Mouse (Mus musculus) hindbrain, embryonic 16.5 days (tissue): ENCODE results near the gene Fezf1. TPM values are rescaled to one million over a fixed set of nuclear protein-coding genes. Genes with fewer than 3 reads are reported as not detected.

Experiments used
- ATAC-seq: fragments of 200-750 bp; cut with Nextera tagmentation; 2 replicates; pipeline ENCODE4 v1.8.0; 2017; ENCODE audit warnings: moderate TSS enrichment, moderate library complexity
- H3K27ac ChIP-seq: fragments of 300-500 bp; sonication (generic); 2 replicates; pipeline ENCODE4 v1.5.1; 2014; ENCODE audit warnings: low read depth, mild to moderate bottlenecking, control low read depth, low read length, moderate library complexity
- H3K27me3 ChIP-seq: fragments of 300-500 bp; sonication (generic); replicated peaks from 2 replicates; pipeline ENCODE4 v1.6.1; 2014; ENCODE audit warnings: low read length; ENCODE audit not compliant: control insufficient read depth, insufficient read depth
- H3K36me3 ChIP-seq: fragments of 300-500 bp; sonication (generic); 2 replicates; pipeline ENCODE4 v1.6.1; 2014; ENCODE audit warnings: mild to moderate bottlenecking, low read length, moderate library complexity, mixed read lengths; ENCODE audit not compliant: control insufficient read depth, insufficient read depth
- H3K4me1 ChIP-seq: fragments of 300-500 bp; sonication (generic); 2 replicates; pipeline ENCODE4 v1.6.1; 2014; ENCODE audit warnings: low read depth, low read length; ENCODE audit not compliant: control insufficient read depth, insufficient read depth
- H3K4me2 ChIP-seq: fragments of 300-500 bp; sonication (generic); 2 replicates; pipeline ENCODE4 v1.6.1; 2014; ENCODE audit warnings: mild to moderate bottlenecking, low read length, control low read depth, moderate library complexity
- H3K4me3 ChIP-seq: fragments of 300-500 bp; sonication (generic); 2 replicates; pipeline ENCODE4 v1.5.1; 2014; ENCODE audit warnings: mild to moderate bottlenecking, low read length, control low read depth, moderate library complexity
- H3K9ac ChIP-seq: fragments of 300-500 bp; sonication (generic); 2 replicates; pipeline ENCODE4 v1.6.1; 2014; ENCODE audit warnings: low read depth, mild to moderate bottlenecking, control low read depth, low read length, moderate library complexity
- H3K9me3 ChIP-seq: fragments of 300-500 bp; sonication (generic); 2 replicates; pipeline ENCODE4 v1.6.1; 2014; ENCODE audit warnings: mild to moderate bottlenecking, low read length, moderate library complexity; ENCODE audit not compliant: control insufficient read depth
- WGBS: fragments of 180-500 bp; shearing (Covaris S2); extraction: QIAGEN DNeasy Blood & Tissue Kit; methylation state at CpG from one replicate; pipeline ENCODE4 v1.1.7; 2014; 5-methylcytosine and 5-hydroxymethylcytosine counted together
- polyA plus RNA-seq: library from polyadenylated mRNA; unstranded; fragments of >200 nt; fragmentation: Nextera tagmentation; extraction: Ambion mirVana; gene quantifications from 2 replicates; pipeline ENCODE4 v1.2.1, GENCODE M21; 2015

Gene Fezf1
- 0.47 TPM in 1 of 2 replicates, not detected in the other for polyA plus RNA-seq

- no peaks in the 10 kb centered on the region for H3K9me3 ChIP-seq
- H3K27ac ChIP-seq, result no peak within 1 kb of the TSS
- WGBS, result under 1% methylated on average over 31 of the region's 31 CpGs
- no peak for ATAC-seq
- H3K4me1 ChIP-seq, result peaks cover 7% of the 10 kb centered on the region
- peak within 1 kb of the TSS; percentile 60 for H3K4me2 ChIP-seq
- H3K27me3 ChIP-seq, result peaks cover 57% of the 10 kb centered on the region
- no peak within 1 kb of the TSS for H3K9ac ChIP-seq
- H3K4me3 ChIP-seq, result peak within 1 kb of the TSS; percentile 37
- H3K36me3 ChIP-seq, result no peaks in the 10 kb centered on the region
These were observed at the start of gene Fezf1 for GRCm38 (mm10) chr6:23248313-23249052. TSS of gene Fezf1 (minus strand) at chr6:23248362.

- no peak overlapping the region for H3K4me2 ChIP-seq
- 82% methylated on average over 4 of the region's 4 CpGs for WGBS
- ATAC-seq, result 0 out of 2 replicates have a peak, but pooled peaks have one; percentile 42
These were observed 46.5 kb upstream of the Fezf1 start for GRCm38 (mm10) chr6:23294685-23295084.

GRCm38 (mm10) chr6:23288752-23289151, 40.6 kb upstream of the Fezf1 start:
- 93% methylated on average over 4 of the region's 4 CpGs for WGBS
- no peaks in the 10 kb centered on the region for H3K36me3 ChIP-seq
- no peak overlapping the region for H3K9ac ChIP-seq
- H3K27me3 ChIP-seq, result no peaks in the 10 kb centered on the region; the same call in 1 of the 2 replicates
- no peaks in the 10 kb centered on the region for H3K9me3 ChIP-seq
- ATAC-seq, result no peak
- no peaks in the 10 kb centered on the region for H3K4me1 ChIP-seq
- H3K27ac ChIP-seq, result no peak overlapping the region
- no peak overlapping the region for H3K4me3 ChIP-seq
- H3K4me2 ChIP-seq, result no peak overlapping the region

More at GRCm38 (mm10) chr6:23294685-23295084, 46.5 kb upstream of the Fezf1 start:
- Histone ChIP-seq H3K9ac (no peak overlapping the region), H3K4me3 (no peak overlapping the region), H3K36me3 (no peaks in the 10 kb centered on the region), H3K9me3 (no peaks in the 10 kb centered on the region), H3K27ac (no peak overlapping the region), H3K27me3 (no peaks in the 10 kb centered on the region), H3K4me1 (no peaks in the 10 kb centered on the region)

- WGBS, result 48% methylated on average over 9 of the region's 9 CpGs
- Histone ChIP-seq H3K27me3 (peaks cover 16% of the 10 kb centered on the region), H3K4me1 (0 out of 2 replicates have a peak, but pooled peaks cover 3% of the 10 kb centered on the region), H3K36me3 (no peaks in the 10 kb centered on the region), H3K4me3 (no peak overlapping the region), H3K9ac (no peak overlapping the region), H3K27ac (no peak overlapping the region), H3K9me3 (no peaks in the 10 kb centered on the region), H3K4me2 (no peak overlapping the region)
- no peak for ATAC-seq
These were observed 33.3 kb upstream of the Fezf1 start for GRCm38 (mm10) chr6:23281514-23281820.

GRCm38 (mm10) chr6:23280811-23281513, 32.8 kb upstream of the Fezf1 start:
- Histone ChIP-seq H3K27me3 (peaks cover 16% of the 10 kb centered on the region), H3K9me3 (no peaks in the 10 kb centered on the region), H3K36me3 (no peaks in the 10 kb centered on the region), H3K27ac (no peak overlapping the region), H3K4me3 (no peak overlapping the region), H3K9ac (no peak overlapping the region), H3K4me1 (0 out of 2 replicates have a peak, but pooled peaks cover 3% of the 10 kb centered on the region), H3K4me2 (no peak overlapping the region)
- peak; percentile 90 for ATAC-seq
- WGBS, result 15% methylated on average over 15 of the region's 15 CpGs

- Histone ChIP-seq H3K36me3 (no peaks in the 10 kb centered on the region), H3K27me3 (peaks cover 33% of the 10 kb centered on the region), H3K4me3 (no peak overlapping the region), H3K4me1 (no peaks in the 10 kb centered on the region; the same call in 1 of the 2 replicates), H3K4me2 (no peak overlapping the region), H3K27ac (no peak overlapping the region), H3K9ac (no peak overlapping the region), H3K9me3 (no peaks in the 10 kb centered on the region)
- 25% methylated on average over 4 of the region's 4 CpGs for WGBS
- ATAC-seq, result no peak
These were observed 25.3 kb upstream of the Fezf1 start for GRCm38 (mm10) chr6:23273483-23273882.

- no peak for ATAC-seq
- WGBS, result 2% methylated on average over 11 of the region's 11 CpGs
- no peaks in the 10 kb centered on the region for H3K36me3 ChIP-seq
- no peaks in the 10 kb centered on the region; the same call in 1 of the 2 replicates for H3K4me1 ChIP-seq
- no peak overlapping the region for H3K9ac ChIP-seq
- no peak overlapping the region for H3K4me2 ChIP-seq
- H3K27me3 ChIP-seq, result peaks cover 32% of the 10 kb centered on the region
- no peaks in the 10 kb centered on the region for H3K9me3 ChIP-seq
- H3K27ac ChIP-seq, result no peak overlapping the region
- no peak overlapping the region for H3K4me3 ChIP-seq
These were observed 24.8 kb upstream of the Fezf1 start for GRCm38 (mm10) chr6:23272979-23273378.

- no peaks in the 10 kb centered on the region for H3K9me3 ChIP-seq
- no peak overlapping the region for H3K4me3 ChIP-seq
- H3K36me3 ChIP-seq, result no peaks in the 10 kb centered on the region
- ATAC-seq, result no peak
- H3K27me3 ChIP-seq, result peaks cover 35% of the 10 kb centered on the region
- H3K4me2 ChIP-seq, result no peak overlapping the region
- H3K27ac ChIP-seq, result no peak overlapping the region
- WGBS, result 13% methylated on average over 7 of the region's 7 CpGs
- H3K4me1 ChIP-seq, result no peaks in the 10 kb centered on the region; the same call in 1 of the 2 replicates
- no peak overlapping the region for H3K9ac ChIP-seq
These were observed 24.4 kb upstream of the Fezf1 start for GRCm38 (mm10) chr6:23272542-23272941.

GRCm38 (mm10) chr6:23260738-23261050, 12.5 kb upstream of the Fezf1 start:
- 2% methylated on average over 9 of the region's 9 CpGs for WGBS
- H3K4me1 ChIP-seq, result peaks cover 6% of the 10 kb centered on the region
- no peak overlapping the region for H3K4me3 ChIP-seq
- ATAC-seq, result no peak
- H3K27me3 ChIP-seq, result peaks cover 61% of the 10 kb centered on the region
- H3K9me3 ChIP-seq, result no peaks in the 10 kb centered on the region
- no peak overlapping the region for H3K4me2 ChIP-seq
- no peak overlapping the region for H3K9ac ChIP-seq
- H3K27ac ChIP-seq, result no peak overlapping the region
- H3K36me3 ChIP-seq, result no peaks in the 10 kb centered on the region
